Mouse (Mus musculus) liver, embryonic 14.5 days (tissue): ENCODE measurements around the gene Cdc14b.

ENCODE experiments used
- CTCF ChIP-seq: IDR thresholded peaks from 2 replicates; pipeline ENCODE4 v1.5.1; 2016; ENCODE audit warnings: antibody characterized with exemption, low read depth, control low read depth
- EP300 ChIP-seq: IDR thresholded peaks from 2 replicates; pipeline ENCODE4 v1.6.1; 2016; ENCODE audit warnings: antibody characterized with exemption, low read depth

DNA sequence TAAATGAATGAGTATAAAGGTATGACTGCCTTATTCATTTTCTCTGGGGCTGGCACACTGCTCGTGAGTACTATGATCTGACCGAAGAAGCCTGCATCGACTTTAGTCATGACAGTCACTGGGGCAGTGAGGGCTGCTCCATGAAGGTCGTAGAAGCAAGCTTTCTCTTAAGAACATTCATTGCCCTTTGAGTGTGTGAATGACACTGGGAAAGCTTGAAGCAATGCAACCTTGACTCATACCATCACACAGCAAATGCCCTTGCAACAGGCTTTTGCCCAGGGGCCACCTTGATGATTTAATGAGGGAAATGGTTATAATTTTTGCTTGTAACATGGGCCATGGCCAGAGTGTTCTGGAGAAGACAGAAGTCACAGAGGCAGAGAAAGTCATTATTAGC lies 88.6 kb downstream of the Cdc14b start:
- no peak for TF ChIP-seq CTCF
- TF ChIP-seq EP300: no peak
